Mouse (Mus musculus): ENCODE results near the gene Ryr2.

GRCm38 (mm10) chr13:11914682-11915081, 192.1 kb downstream of the Ryr2 start:
- TF ChIP-seq FLI1 (IDR thresholded peaks at IDR 0.05; ENCODE audit: low read length) (no peak), GATA1 (IDR thresholded peaks at IDR 0.05; ENCODE audit: borderline replicate concordance, low read length) (no peak)

Data from megakaryocyte, embryonic 14.5 days (primary cell).